Mouse (Mus musculus): Measurements from ENCODE around the gene Tgfbr2. TPM values are rescaled to one million over a fixed set of nuclear protein-coding genes. Genes with fewer than 3 reads are reported as not detected.
A peak's percentile ranks its signal among the peaks of the same experiment; 100 is the strongest.

The Tgfbr2 gene
- polyA plus RNA-seq, 1 experiment: 48.4 TPM

GRCm38 (mm10) chr9:116220616-116221015 lies 45.5 kb upstream of the Tgfbr2 start:
- Histone ChIP-seq H3K4me2 (ENCODE audit: low read depth) (no peak overlapping the region), H3K79me2 (ENCODE audit: control insufficient read depth, insufficient read depth) (no peaks in the 10 kb centered on the region), H3ac (ENCODE audit: control insufficient read depth, insufficient read length) (no peak overlapping the region), H3K27me3 (ENCODE audit: control insufficient read depth, insufficient read depth, insufficient read length) (no peaks in the 10 kb centered on the region), H3K36me3 (ENCODE audit: control insufficient read depth, insufficient read depth) (no peaks in the 10 kb centered on the region), H3K4me3 (no peak overlapping the region)
- TF ChIP-seq REST (IDR thresholded peaks at IDR 0.05; ENCODE audit: insufficient read depth, insufficient read length) (no peak), TCF3 (IDR thresholded peaks at IDR 0.05; ENCODE audit: insufficient read length, low read depth) (no peak), E2F4 (IDR thresholded peaks at IDR 0.05; ENCODE audit: insufficient read depth) (no peak), USF1 (IDR thresholded peaks at IDR 0.05; ENCODE audit: low read depth) (no peak)

- TF ChIP-seq CEBPB (IDR thresholded peaks at IDR 0.05; ENCODE audit: insufficient read depth, poor library complexity, severe bottlenecking): no peak
- TF ChIP-seq POLR2AphosphoS2 (IDR thresholded peaks at IDR 0.05; ENCODE audit: insufficient read length, low read depth): no peak
Measured at GRCm38 (mm10) chr9:116220159-116220515, 45.0 kb upstream of the Tgfbr2 start.

GRCm38 (mm10) chr9:116219234-116220158 lies 44.3 kb upstream of the Tgfbr2 start:
- TF ChIP-seq MYOG (IDR thresholded peaks at IDR 0.05; ENCODE audit: control insufficient read depth in 1 of 3, insufficient read depth in 1 of 3, insufficient read length in 2 of 3, low read depth in 2 of 3) (no peak), TCF12 (IDR thresholded peaks at IDR 0.05; ENCODE audit: insufficient read depth, poor library complexity, severe bottlenecking) (no peak), SRF (IDR thresholded peaks at IDR 0.05; ENCODE audit: control insufficient read depth, insufficient read length, low read depth) (no peak), REST (IDR thresholded peaks at IDR 0.05; ENCODE audit: insufficient read depth, insufficient read length) (no peak), POLR2A (IDR thresholded peaks at IDR 0.05; ENCODE audit: insufficient read length, low read depth) (no peak), USF1 (IDR thresholded peaks at IDR 0.05; ENCODE audit: low read depth) (no peak), CEBPB (IDR thresholded peaks at IDR 0.05; ENCODE audit: insufficient read depth, poor library complexity, severe bottlenecking) (no peak), E2F4 (IDR thresholded peaks at IDR 0.05; ENCODE audit: insufficient read depth) (no peak), MAX (IDR thresholded peaks at IDR 0.05; ENCODE audit: low read depth) (no peak), TCF3 (IDR thresholded peaks at IDR 0.05; ENCODE audit: insufficient read length, low read depth) (no peak), POLR2AphosphoS2 (IDR thresholded peaks at IDR 0.05; ENCODE audit: insufficient read length, low read depth) (no peak)
- H3K4me3 ChIP-seq: no peak overlapping the region
- no peaks in the 10 kb centered on the region for H3K27me3 ChIP-seq (ENCODE audit: control insufficient read depth, insufficient read depth, insufficient read length)
- no peaks in the 10 kb centered on the region for H3K36me3 ChIP-seq (ENCODE audit: control insufficient read depth, insufficient read depth)
- no peaks in the 10 kb centered on the region for H3K79me2 ChIP-seq (ENCODE audit: control insufficient read depth, insufficient read depth)
- H3ac ChIP-seq (ENCODE audit: control insufficient read depth, insufficient read length): no peak overlapping the region
- H3K4me2 ChIP-seq (ENCODE audit: low read depth): peak overlapping the region; percentile 61

More at GRCm38 (mm10) chr9:116220159-116220515, 45.0 kb upstream of the Tgfbr2 start:
- no peaks in the 10 kb centered on the region for H3K79me2 ChIP-seq (ENCODE audit: control insufficient read depth, insufficient read depth)
- H3K36me3 ChIP-seq (ENCODE audit: control insufficient read depth, insufficient read depth): no peaks in the 10 kb centered on the region
- no peak overlapping the region for H3K4me3 ChIP-seq
- no peak overlapping the region for H3ac ChIP-seq (ENCODE audit: control insufficient read depth, insufficient read length)
- no peak overlapping the region for H3K4me2 ChIP-seq (ENCODE audit: low read depth)
- H3K27me3 ChIP-seq (ENCODE audit: control insufficient read depth, insufficient read depth, insufficient read length): no peaks in the 10 kb centered on the region

- Histone ChIP-seq H3K36me3 (ENCODE audit: control insufficient read depth, insufficient read depth) (no peaks in the 10 kb centered on the region), H3K4me2 (ENCODE audit: low read depth) (peak overlapping the region; percentile 61)
Measured at GRCm38 (mm10) chr9:116218780-116219179, 43.6 kb upstream of the Tgfbr2 start.

GRCm38 (mm10) chr9:116217099-116217498 lies 41.9 kb upstream of the Tgfbr2 start:
- no peaks in the 10 kb centered on the region for H3K79me2 ChIP-seq (ENCODE audit: control insufficient read depth, insufficient read depth)
- H3K4me3 ChIP-seq: no peak overlapping the region
- no peaks in the 10 kb centered on the region for H3K27me3 ChIP-seq (ENCODE audit: control insufficient read depth, insufficient read depth, insufficient read length)
- H3K36me3 ChIP-seq (ENCODE audit: control insufficient read depth, insufficient read depth): no peaks in the 10 kb centered on the region
- TF ChIP-seq POLR2A (IDR thresholded peaks at IDR 0.05; ENCODE audit: insufficient read length, low read depth): no peak
- TF ChIP-seq POLR2AphosphoS2 (IDR thresholded peaks at IDR 0.05; ENCODE audit: insufficient read length, low read depth): no peak
- TF ChIP-seq MAX (IDR thresholded peaks at IDR 0.05; ENCODE audit: low read depth): no peak
- H3K4me2 ChIP-seq (ENCODE audit: low read depth): no peak overlapping the region
- no peak overlapping the region for H3ac ChIP-seq (ENCODE audit: control insufficient read depth, insufficient read length)

More at GRCm38 (mm10) chr9:116218780-116219179, 43.6 kb upstream of the Tgfbr2 start:
- TF ChIP-seq MYOD1 (IDR thresholded peaks at IDR 0.05; ENCODE audit: control insufficient read depth in 1 of 3, insufficient read length in 2 of 3, low read depth in 2 of 3): peak in 2 of 3 experiments; percentile 50 to 63
- TF ChIP-seq MYOG (IDR thresholded peaks at IDR 0.05; ENCODE audit: control insufficient read depth in 1 of 3, insufficient read depth in 1 of 3, insufficient read length in 2 of 3, low read depth in 2 of 3): peak in 1 of 3 experiments; percentile 23
- no peak for TF ChIP-seq POLR2AphosphoS2 (IDR thresholded peaks at IDR 0.05; ENCODE audit: insufficient read length, low read depth)
- Histone ChIP-seq H3K27me3 (ENCODE audit: control insufficient read depth, insufficient read depth, insufficient read length) (no peaks in the 10 kb centered on the region), H3K79me2 (ENCODE audit: control insufficient read depth, insufficient read depth) (no peaks in the 10 kb centered on the region), H3K4me3 (no peak overlapping the region), H3ac (ENCODE audit: control insufficient read depth, insufficient read length) (no peak overlapping the region)
